Mouse (Mus musculus): ENCODE measurements around the gene Chst3. TPM values are rescaled to one million over a fixed set of nuclear protein-coding genes. Genes with fewer than 3 reads are reported as not detected.

Gene Chst3
- 2.5 TPM in 2 replicates for polyA plus RNA-seq (2015; fragmentation: Nextera tagmentation; extraction: Ambion mirVana)

- 0 out of 2 replicates have a peak, but pooled peaks cover 6% of the 10 kb centered on the region for H3K27me3 ChIP-seq
- H3K9ac ChIP-seq, result peak within 1 kb of the TSS; percentile 73
- peak within 1 kb of the TSS; percentile 83 for H3K27ac ChIP-seq
- H3K4me1 ChIP-seq, result peaks cover 53% of the 10 kb centered on the region
- ATAC-seq (ENCODE audit: borderline replicate concordance, extremely low read depth, low FRiP score, low TSS enrichment), result peak; percentile 81
- no peaks in the 10 kb centered on the region for H3K36me3 ChIP-seq
- under 1% methylated on average over 79 of the region's 83 CpGs for whole genome bisulfite sequencing
- peak within 1 kb of the TSS; percentile 74 for H3K4me3 ChIP-seq
- H3K4me2 ChIP-seq, result peak within 1 kb of the TSS; percentile 88
- H3K9me3 ChIP-seq, result no peaks in the 10 kb centered on the region
Measured at GRCm38 (mm10) chr10:60218591-60219499, at the start of gene Chst3. Gene Chst3 (minus strand): TSS chr10:60219260.

GRCm38 (mm10) chr10:60268738-60269137 is 49.7 kb upstream of the Chst3 start:
- no peak overlapping the region for H3K4me3 ChIP-seq
- no peak overlapping the region for H3K4me2 ChIP-seq
- H3K4me1 ChIP-seq, result peaks cover 13% of the 10 kb centered on the region
- WGBS, result 81% methylated on average over 11 of the region's 11 CpGs
- no peaks in the 10 kb centered on the region for H3K36me3 ChIP-seq
- no peak overlapping the region for H3K27ac ChIP-seq
- H3K9ac ChIP-seq, result no peak overlapping the region
- no peaks in the 10 kb centered on the region for H3K27me3 ChIP-seq
- ATAC-seq (ENCODE audit: borderline replicate concordance, extremely low read depth, low FRiP score, low TSS enrichment), result no peak
- no peaks in the 10 kb centered on the region for H3K9me3 ChIP-seq

- 72% methylated on average over 8 of the region's 8 CpGs for WGBS
- Histone ChIP-seq H3K4me1 (peaks cover 20% of the 10 kb centered on the region), H3K9ac (no peak overlapping the region), H3K9me3 (no peaks in the 10 kb centered on the region), H3K4me3 (no peak overlapping the region), H3K27me3 (no peaks in the 10 kb centered on the region), H3K4me2 (no peak overlapping the region), H3K36me3 (no peaks in the 10 kb centered on the region), H3K27ac (no peak overlapping the region)
- no peak for ATAC-seq (ENCODE audit: borderline replicate concordance, extremely low read depth, low FRiP score, low TSS enrichment)
Measured at GRCm38 (mm10) chr10:60266842-60267401, 47.9 kb upstream of the Chst3 start.

- Histone ChIP-seq H3K9me3 (no peaks in the 10 kb centered on the region), H3K9ac (no peak overlapping the region), H3K4me2 (no peak overlapping the region), H3K36me3 (no peaks in the 10 kb centered on the region), H3K27me3 (no peaks in the 10 kb centered on the region), H3K4me1 (peaks cover 23% of the 10 kb centered on the region), H3K4me3 (no peak overlapping the region), H3K27ac (no peak overlapping the region)
- ATAC-seq (ENCODE audit: borderline replicate concordance, extremely low read depth, low FRiP score, low TSS enrichment), result no peak
- WGBS, result 66% methylated on average over 10 of the region's 10 CpGs
Measured at GRCm38 (mm10) chr10:60265252-60265651, 46.2 kb upstream of the Chst3 start.

GRCm38 (mm10) chr10:60263351-60263750 is 44.3 kb upstream of the Chst3 start:
- Histone ChIP-seq H3K4me3 (no peak overlapping the region), H3K27ac (no peak overlapping the region)
- ATAC-seq (ENCODE audit: borderline replicate concordance, extremely low read depth, low FRiP score, low TSS enrichment), result no peak

GRCm38 (mm10) chr10:60262386-60262785 is 43.3 kb upstream of the Chst3 start:
- Histone ChIP-seq H3K4me2 (no peak overlapping the region), H3K27me3 (no peaks in the 10 kb centered on the region), H3K9ac (no peak overlapping the region), H3K4me3 (no peak overlapping the region), H3K27ac (peak overlapping the region; percentile 56), H3K9me3 (no peaks in the 10 kb centered on the region), H3K36me3 (no peaks in the 10 kb centered on the region), H3K4me1 (peaks cover 13% of the 10 kb centered on the region)
- peak; percentile 86 for ATAC-seq (ENCODE audit: borderline replicate concordance, extremely low read depth, low FRiP score, low TSS enrichment)
- WGBS, result 21% methylated on average over 3 of the region's 3 CpGs

More at GRCm38 (mm10) chr10:60263351-60263750, 44.3 kb upstream of the Chst3 start:
- Histone ChIP-seq H3K9me3 (no peaks in the 10 kb centered on the region), H3K9ac (no peak overlapping the region), H3K27me3 (no peaks in the 10 kb centered on the region), H3K4me1 (peaks cover 13% of the 10 kb centered on the region), H3K4me2 (no peak overlapping the region), H3K36me3 (no peaks in the 10 kb centered on the region)
- 86% methylated on average over 7 of the region's 7 CpGs for WGBS

- Histone ChIP-seq H3K27ac (no peak overlapping the region), H3K9ac (no peak overlapping the region), H3K4me2 (no peak overlapping the region), H3K27me3 (no peaks in the 10 kb centered on the region), H3K9me3 (no peaks in the 10 kb centered on the region), H3K36me3 (no peaks in the 10 kb centered on the region), H3K4me1 (peaks cover 13% of the 10 kb centered on the region), H3K4me3 (no peak overlapping the region)
- 32% methylated on average over 5 of the region's 5 CpGs for WGBS
- no peak for ATAC-seq (ENCODE audit: borderline replicate concordance, extremely low read depth, low FRiP score, low TSS enrichment)
Measured at GRCm38 (mm10) chr10:60261530-60261929, 42.5 kb upstream of the Chst3 start.

- Histone ChIP-seq H3K27me3 (no peaks in the 10 kb centered on the region), H3K4me3 (no peak overlapping the region), H3K4me1 (peaks cover 13% of the 10 kb centered on the region), H3K9me3 (no peaks in the 10 kb centered on the region), H3K36me3 (no peaks in the 10 kb centered on the region), H3K27ac (no peak overlapping the region), H3K9ac (no peak overlapping the region), H3K4me2 (no peak overlapping the region)
- WGBS, result 86% methylated on average over 5 of the region's 5 CpGs
- peak; percentile 11; the same call in 1 of the 2 replicates for ATAC-seq (ENCODE audit: borderline replicate concordance, extremely low read depth, low FRiP score, low TSS enrichment)
Measured at GRCm38 (mm10) chr10:60260557-60261294, 41.7 kb upstream of the Chst3 start.

- Histone ChIP-seq H3K27ac (no peak overlapping the region), H3K4me2 (no peak overlapping the region), H3K9ac (no peak overlapping the region), H3K4me3 (no peak overlapping the region), H3K27me3 (no peaks in the 10 kb centered on the region), H3K36me3 (no peaks in the 10 kb centered on the region), H3K4me1 (peaks cover 7% of the 10 kb centered on the region), H3K9me3 (no peaks in the 10 kb centered on the region)
- no peak for ATAC-seq (ENCODE audit: borderline replicate concordance, extremely low read depth, low FRiP score, low TSS enrichment)
- 63% methylated on average over 16 of the region's 16 CpGs for WGBS
Measured at GRCm38 (mm10) chr10:60257261-60257825, 38.3 kb upstream of the Chst3 start.

GRCm38 (mm10) chr10:60256088-60256487 is 37.0 kb upstream of the Chst3 start:
- Histone ChIP-seq H3K9ac (no peak overlapping the region), H3K9me3 (no peaks in the 10 kb centered on the region), H3K36me3 (no peaks in the 10 kb centered on the region), H3K27me3 (no peaks in the 10 kb centered on the region), H3K4me3 (no peak overlapping the region), H3K4me2 (no peak overlapping the region), H3K27ac (no peak overlapping the region), H3K4me1 (no peaks in the 10 kb centered on the region)
- WGBS, result 61% methylated on average over 6 of the region's 6 CpGs
- ATAC-seq (ENCODE audit: borderline replicate concordance, extremely low read depth, low FRiP score, low TSS enrichment), result no peak

GRCm38 (mm10) chr10:60252606-60253005 is 33.5 kb upstream of the Chst3 start:
- Histone ChIP-seq H3K27ac (no peak overlapping the region), H3K9ac (no peak overlapping the region), H3K4me1 (no peaks in the 10 kb centered on the region), H3K27me3 (no peaks in the 10 kb centered on the region), H3K9me3 (no peaks in the 10 kb centered on the region), H3K4me2 (no peak overlapping the region), H3K4me3 (no peak overlapping the region), H3K36me3 (no peaks in the 10 kb centered on the region)
- WGBS, result 74% methylated on average over 4 of the region's 4 CpGs
- no peak for ATAC-seq (ENCODE audit: borderline replicate concordance, extremely low read depth, low FRiP score, low TSS enrichment)
